Mouse (Mus musculus): Measurements from ENCODE around the gene Sclt1.
"Not testable (repeated sequence)": the region's sequence is repeated elsewhere in the genome, so short reads cannot be mapped to it uniquely, and the experiment has no call there.

The Sclt1 gene

GRCm38 (mm10) chr3:41742278-41742934, at the start of gene Sclt1, which contains the start of gene D3Ertd751e:
Gene Sclt1 (minus strand): TSS chr3:41742514.
Gene D3Ertd751e (plus strand): TSS chr3:41742611.
- no peaks in the 10 kb centered on the region; the same call in 1 of the 2 replicates for H3K36me3 ChIP-seq (ENCODE audit: control insufficient read depth, insufficient read depth, low read length, poor library complexity, severe bottlenecking)
- DNase-seq (ENCODE audit: low read depth, low spot score) = peak; percentile 97
- H3K27me3 ChIP-seq (ENCODE audit: control insufficient read depth, insufficient read depth, low read length, poor library complexity, severe bottlenecking) = no peaks in the 10 kb centered on the region

- Histone ChIP-seq H3K27me3 (ENCODE audit: control insufficient read depth, insufficient read depth, low read length, poor library complexity, severe bottlenecking) (no peaks in the 10 kb centered on the region), H3K36me3 (ENCODE audit: control insufficient read depth, insufficient read depth, low read length, poor library complexity, severe bottlenecking) (no peaks in the 10 kb centered on the region)
- DNase-seq (ENCODE audit: low read depth, low spot score) = no peak
Measured at GRCm38 (mm10) chr3:41762091-41762490, 19.8 kb upstream of the Sclt1 start.

GRCm38 (mm10) chr3:41754556-41754955, 12.2 kb upstream of the Sclt1 start:
- no peak for DNase-seq (ENCODE audit: low read depth, low spot score)
- Histone ChIP-seq H3K36me3 (ENCODE audit: control insufficient read depth, insufficient read depth, low read length, poor library complexity, severe bottlenecking) (no peaks in the 10 kb centered on the region), H3K27me3 (ENCODE audit: control insufficient read depth, insufficient read depth, low read length, poor library complexity, severe bottlenecking) (no peaks in the 10 kb centered on the region)

- Histone ChIP-seq H3K36me3 (ENCODE audit: control insufficient read depth, insufficient read depth, low read length, poor library complexity, severe bottlenecking) (no peaks in the 10 kb centered on the region; the same call in 1 of the 2 replicates), H3K27me3 (ENCODE audit: control insufficient read depth, insufficient read depth, low read length, poor library complexity, severe bottlenecking) (no peaks in the 10 kb centered on the region)
- peak; percentile 49 for DNase-seq (ENCODE audit: low read depth, low spot score)
Measured at GRCm38 (mm10) chr3:41743436-41743835, 1.1 kb upstream of the Sclt1 start.

- no peak for DNase-seq (ENCODE audit: low read depth, low spot score)
- H3K27me3 ChIP-seq (ENCODE audit: control insufficient read depth, insufficient read depth, low read length, poor library complexity, severe bottlenecking) = no peaks in the 10 kb centered on the region
- H3K36me3 ChIP-seq (ENCODE audit: control insufficient read depth, insufficient read depth, low read length, poor library complexity, severe bottlenecking) = no peaks in the 10 kb centered on the region; the same call in 1 of the 2 replicates
Measured at GRCm38 (mm10) chr3:41741601-41742277, 575 bp downstream of the Sclt1 start.

- H3K27me3 ChIP-seq (ENCODE audit: control insufficient read depth, insufficient read depth, low read length, poor library complexity, severe bottlenecking) = no peaks in the 10 kb centered on the region
- no peak for DNase-seq (ENCODE audit: low read depth, low spot score)
- no peaks in the 10 kb centered on the region for H3K36me3 ChIP-seq (ENCODE audit: control insufficient read depth, insufficient read depth, low read length, poor library complexity, severe bottlenecking)
Measured at GRCm38 (mm10) chr3:41695681-41696080, 46.6 kb downstream of the Sclt1 start.

- Histone ChIP-seq H3K27me3 (ENCODE audit: control insufficient read depth, insufficient read depth, low read length, poor library complexity, severe bottlenecking) (no peaks in the 10 kb centered on the region), H3K36me3 (ENCODE audit: control insufficient read depth, insufficient read depth, low read length, poor library complexity, severe bottlenecking) (no peaks in the 10 kb centered on the region)
- no peak for DNase-seq (ENCODE audit: low read depth, low spot score)
Measured at GRCm38 (mm10) chr3:41692440-41693142, 49.7 kb downstream of the Sclt1 start.

GRCm38 (mm10) chr3:41690114-41690640, 52.1 kb downstream of the Sclt1 start:
- H3K36me3 ChIP-seq (ENCODE audit: control insufficient read depth, insufficient read depth, low read length, poor library complexity, severe bottlenecking); DNase-seq (ENCODE audit: low read depth, low spot score); H3K27me3 ChIP-seq (ENCODE audit: control insufficient read depth, insufficient read depth, low read length, poor library complexity, severe bottlenecking): not testable (repeated sequence)

- no peak for DNase-seq (ENCODE audit: low read depth, low spot score)
- Histone ChIP-seq H3K36me3 (ENCODE audit: control insufficient read depth, insufficient read depth, low read length, poor library complexity, severe bottlenecking) (no peaks in the 10 kb centered on the region), H3K27me3 (ENCODE audit: control insufficient read depth, insufficient read depth, low read length, poor library complexity, severe bottlenecking) (no peaks in the 10 kb centered on the region)
Measured at GRCm38 (mm10) chr3:41686396-41686795, 55.9 kb downstream of the Sclt1 start.

- no peak for DNase-seq (ENCODE audit: low read depth, low spot score)
- H3K27me3 ChIP-seq (ENCODE audit: control insufficient read depth, insufficient read depth, low read length, poor library complexity, severe bottlenecking) = no peaks in the 10 kb centered on the region
- no peaks in the 10 kb centered on the region for H3K36me3 ChIP-seq (ENCODE audit: control insufficient read depth, insufficient read depth, low read length, poor library complexity, severe bottlenecking)
Measured at GRCm38 (mm10) chr3:41682084-41682483, 60.2 kb downstream of the Sclt1 start.

- Histone ChIP-seq H3K36me3 (ENCODE audit: control insufficient read depth, insufficient read depth, low read length, poor library complexity, severe bottlenecking) (no peaks in the 10 kb centered on the region), H3K27me3 (ENCODE audit: control insufficient read depth, insufficient read depth, low read length, poor library complexity, severe bottlenecking) (no peaks in the 10 kb centered on the region)
- DNase-seq (ENCODE audit: low read depth, low spot score) = no peak
Measured at GRCm38 (mm10) chr3:41676648-41677047, 65.7 kb downstream of the Sclt1 start.

- Histone ChIP-seq H3K27me3 (ENCODE audit: control insufficient read depth, insufficient read depth, low read length, poor library complexity, severe bottlenecking) (no peaks in the 10 kb centered on the region), H3K36me3 (ENCODE audit: control insufficient read depth, insufficient read depth, low read length, poor library complexity, severe bottlenecking) (no peaks in the 10 kb centered on the region)
- peak; percentile 14 for DNase-seq (ENCODE audit: low read depth, low spot score)
Measured at GRCm38 (mm10) chr3:41674778-41675177, 67.5 kb downstream of the Sclt1 start.

GRCm38 (mm10) chr3:41655642-41656041, 86.7 kb downstream of the Sclt1 start:
- Histone ChIP-seq H3K36me3 (ENCODE audit: control insufficient read depth, insufficient read depth, low read length, poor library complexity, severe bottlenecking) (no peaks in the 10 kb centered on the region), H3K27me3 (ENCODE audit: control insufficient read depth, insufficient read depth, low read length, poor library complexity, severe bottlenecking) (no peaks in the 10 kb centered on the region)
- peak; percentile 5 for DNase-seq (ENCODE audit: low read depth, low spot score)

- no peak for DNase-seq (ENCODE audit: low read depth, low spot score)
- no peaks in the 10 kb centered on the region for H3K36me3 ChIP-seq (ENCODE audit: control insufficient read depth, insufficient read depth, low read length, poor library complexity, severe bottlenecking)
- H3K27me3 ChIP-seq (ENCODE audit: control insufficient read depth, insufficient read depth, low read length, poor library complexity, severe bottlenecking) = no peaks in the 10 kb centered on the region
Measured at GRCm38 (mm10) chr3:41620971-41621370, 121.3 kb downstream of the Sclt1 start.

GRCm38 (mm10) chr3:41618488-41618887, 123.8 kb downstream of the Sclt1 start:
- no peak for DNase-seq (ENCODE audit: low read depth, low spot score)
- peaks cover 4% of the 10 kb centered on the region; the same call in 1 of the 2 replicates for H3K36me3 ChIP-seq (ENCODE audit: control insufficient read depth, insufficient read depth, low read length, poor library complexity, severe bottlenecking)
- no peaks in the 10 kb centered on the region for H3K27me3 ChIP-seq (ENCODE audit: control insufficient read depth, insufficient read depth, low read length, poor library complexity, severe bottlenecking)
